In the genomic region with DNA sequence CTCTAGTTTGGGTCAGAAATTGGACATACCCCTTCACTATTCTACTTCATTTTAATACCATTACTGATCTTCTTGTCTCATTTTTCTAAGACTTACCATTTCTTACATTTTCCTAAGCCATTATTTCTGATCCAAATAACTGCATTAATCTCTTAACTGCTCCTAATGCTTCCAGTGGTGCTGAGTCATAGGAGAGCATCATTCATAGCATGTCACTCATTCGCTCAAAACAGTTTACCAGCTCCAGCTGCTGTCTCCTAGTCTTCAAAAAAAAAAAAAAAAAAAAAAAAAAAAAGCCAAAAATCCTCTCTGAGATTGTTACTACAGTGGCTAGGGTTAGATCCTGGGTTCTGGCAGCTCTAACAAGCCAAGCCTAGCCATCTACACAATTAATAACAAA, we compare ENCODE assay signal across 16 mouse cellular contexts.
"Had no signal": no experiment of that assay in that cellular context is flagged by ENCODE, and none has a peak within 500 bp of the region (broad histone marks: within the 10 kb centered on the region; RNA-seq: fewer than 3 reads in every experiment).

No protein-coding gene starts in this region.

- H3K4me3 ChIP-seq: neural tube, embryonic 13.5 days; neural tube, embryonic 15.5 days; stomach, embryonic 15.5 days had no signal

- H3K27me3 ChIP-seq: neural tube, embryonic 13.5 days; neural tube, embryonic 15.5 days; stomach, embryonic 15.5 days had no signal

- H3K36me3 ChIP-seq: neural tube, embryonic 13.5 days; neural tube, embryonic 15.5 days; stomach, embryonic 15.5 days had no signal

- H3K9me3 ChIP-seq: neural tube, embryonic 13.5 days; neural tube, embryonic 15.5 days; stomach, embryonic 15.5 days had no signal

- H3K9ac ChIP-seq: neural tube, embryonic 13.5 days; neural tube, embryonic 15.5 days; stomach, embryonic 15.5 days had no signal

- H3K4me2 ChIP-seq: neural tube, embryonic 13.5 days; neural tube, embryonic 15.5 days; stomach, embryonic 15.5 days had no signal

- DNase-seq: retina, postnatal 1 day; right cerebral cortex, adult 18-20 months; right cerebral cortex, postnatal 14 days; right cerebral cortex, postnatal 25 days; right cerebral cortex, postnatal 4 days; spleen, adult 18-20 months; thymus, adult 18-20 months; thymus, adult 2 months; thymus, postnatal 14 days; thymus, postnatal 25 days; thymus, postnatal 36 days; thymus, postnatal 4 days had no signal

- H3K27ac ChIP-seq: neural tube, embryonic 13.5 days; neural tube, embryonic 15.5 days; stomach, embryonic 15.5 days; stomach, postnatal 0 days had no signal

- H3K4me1 ChIP-seq: neural tube, embryonic 13.5 days; neural tube, embryonic 15.5 days; stomach, embryonic 15.5 days had no signal
